Mouse (Mus musculus): ENCODE data around the gene Ankrd54. TPM values are rescaled to one million over a fixed set of nuclear protein-coding genes. Genes with fewer than 3 reads are reported as not detected.

Gene Ankrd54
- total RNA-seq, 1 experiment, result 25.4 TPM

- Histone ChIP-seq H3K9ac (ENCODE audit: insufficient read depth, low read depth, low read length, poor library complexity, severe bottlenecking) (no peak overlapping the region), H3K9me3 (ENCODE audit: control insufficient read depth, insufficient read depth, low read depth, low read length) (no peaks in the 10 kb centered on the region), H3K4me1 (ENCODE audit: control insufficient read depth in 2 of 2, insufficient read depth in 2 of 2, low read length in 2 of 2, poor library complexity in 1 of 2) (peaks cover 2 to 3% of the 10 kb centered on the region in 2 experiments; a peak in 2 of 4 replicates), H3K4me3 (ENCODE audit: insufficient read depth in 1 of 2, low read depth in 1 of 2, low read length in 2 of 2, poor library complexity in 1 of 2, severe bottlenecking in 1 of 2) (no peak overlapping the region), H3K36me3 (ENCODE audit: control insufficient read depth, insufficient read depth, low read length, poor library complexity, severe bottlenecking) (no peaks in the 10 kb centered on the region), H3K27ac (ENCODE audit: insufficient read depth, low read depth, low read length, poor library complexity, severe bottlenecking) (no peak overlapping the region)
- in situ Hi-C loops (cut with MboI; ENCODE audit: low sequenced_read_pairs in 2 of 2, unreplicated experiment in 2 of 2), result no loop called here
- TF ChIP-seq ZNF384 (IDR thresholded peaks at IDR 0.05; ENCODE audit: low read depth, low read length) (no peak), ZC3H11A (IDR thresholded peaks at IDR 0.05; ENCODE audit: borderline replicate concordance, low read depth, low read length) (no peak), MAFK (IDR thresholded peaks at IDR 0.05; ENCODE audit: insufficient read depth, low read depth, low read length) (no peak), HCFC1 (IDR thresholded peaks at IDR 0.05; ENCODE audit: borderline replicate concordance, insufficient read depth, low read length) (no peak), CHD2 (IDR thresholded peaks at IDR 0.05; ENCODE audit: low read depth, low read length) (no peak)
- no peak for DNase-seq (ENCODE audit: low read depth, low spot score)
These were observed 40.6 kb upstream of the Ankrd54 start for GRCm38 (mm10) chr15:79103264-79103663.

GRCm38 (mm10) chr15:79101531-79101930, 38.8 kb upstream of the Ankrd54 start:
- Histone ChIP-seq H3K27ac (ENCODE audit: insufficient read depth, low read depth, low read length, poor library complexity, severe bottlenecking) (no peak overlapping the region), H3K4me1 (ENCODE audit: control insufficient read depth in 2 of 2, insufficient read depth in 2 of 2, low read length in 2 of 2, poor library complexity in 1 of 2) (peaks cover 0 to 10% of the 10 kb centered on the region in 2 experiments; a peak in 2 of 4 replicates), H3K9me3 (ENCODE audit: control insufficient read depth, insufficient read depth, low read depth, low read length) (no peaks in the 10 kb centered on the region), H3K9ac (ENCODE audit: insufficient read depth, low read depth, low read length, poor library complexity, severe bottlenecking) (no peak overlapping the region), H3K36me3 (ENCODE audit: control insufficient read depth, insufficient read depth, low read length, poor library complexity, severe bottlenecking) (no peaks in the 10 kb centered on the region), H3K4me3 (ENCODE audit: insufficient read depth in 1 of 2, low read depth in 1 of 2, low read length in 2 of 2, poor library complexity in 1 of 2, severe bottlenecking in 1 of 2) (no peak overlapping the region)
- TF ChIP-seq ZNF384 (IDR thresholded peaks at IDR 0.05; ENCODE audit: low read depth, low read length) (no peak), HCFC1 (IDR thresholded peaks at IDR 0.05; ENCODE audit: borderline replicate concordance, insufficient read depth, low read length) (no peak), ZC3H11A (IDR thresholded peaks at IDR 0.05; ENCODE audit: borderline replicate concordance, low read depth, low read length) (no peak), MAFK (IDR thresholded peaks at IDR 0.05; ENCODE audit: insufficient read depth, low read depth, low read length) (no peak), CHD2 (IDR thresholded peaks at IDR 0.05; ENCODE audit: low read depth, low read length) (no peak)
- DNase-seq (ENCODE audit: low read depth, low spot score), result no peak
- in situ Hi-C loops (cut with MboI; ENCODE audit: low sequenced_read_pairs in 2 of 2, unreplicated experiment in 2 of 2), result no loop called here

- Histone ChIP-seq H3K9ac (ENCODE audit: insufficient read depth, low read depth, low read length, poor library complexity, severe bottlenecking) (no peak overlapping the region), H3K36me3 (ENCODE audit: control insufficient read depth, insufficient read depth, low read length, poor library complexity, severe bottlenecking) (peaks cover 10% of the 10 kb centered on the region), H3K4me1 (ENCODE audit: control insufficient read depth in 2 of 2, insufficient read depth in 2 of 2, low read length in 2 of 2, poor library complexity in 1 of 2) (peaks cover 0 to 10% of the 10 kb centered on the region in 2 experiments; a peak in 2 of 4 replicates), H3K4me3 (ENCODE audit: insufficient read depth in 1 of 2, low read depth in 1 of 2, low read length in 2 of 2, poor library complexity in 1 of 2, severe bottlenecking in 1 of 2) (no peak overlapping the region), H3K9me3 (ENCODE audit: control insufficient read depth, insufficient read depth, low read depth, low read length) (no peaks in the 10 kb centered on the region), H3K27ac (ENCODE audit: insufficient read depth, low read depth, low read length, poor library complexity, severe bottlenecking) (no peak overlapping the region)
- TF ChIP-seq ZNF384 (IDR thresholded peaks at IDR 0.05; ENCODE audit: low read depth, low read length) (no peak), ZC3H11A (IDR thresholded peaks at IDR 0.05; ENCODE audit: borderline replicate concordance, low read depth, low read length) (no peak), MAFK (IDR thresholded peaks at IDR 0.05; ENCODE audit: insufficient read depth, low read depth, low read length) (no peak)
- in situ Hi-C loops (cut with MboI; ENCODE audit: low sequenced_read_pairs in 2 of 2, unreplicated experiment in 2 of 2), result no loop called here
- DNase-seq (ENCODE audit: low read depth, low spot score), result no peak
These were observed 37.7 kb upstream of the Ankrd54 start for GRCm38 (mm10) chr15:79100391-79100790.

GRCm38 (mm10) chr15:79099456-79099855, 36.8 kb upstream of the Ankrd54 start:
- TF ChIP-seq CHD2 (IDR thresholded peaks at IDR 0.05; ENCODE audit: low read depth, low read length), result no peak
- no peak for TF ChIP-seq ZC3H11A (IDR thresholded peaks at IDR 0.05; ENCODE audit: borderline replicate concordance, low read depth, low read length)
- no peak for TF ChIP-seq ZNF384 (IDR thresholded peaks at IDR 0.05; ENCODE audit: low read depth, low read length)
- no peak for TF ChIP-seq MAFK (IDR thresholded peaks at IDR 0.05; ENCODE audit: insufficient read depth, low read depth, low read length)
- no peak for TF ChIP-seq HCFC1 (IDR thresholded peaks at IDR 0.05; ENCODE audit: borderline replicate concordance, insufficient read depth, low read length)
- no peak for DNase-seq (ENCODE audit: low read depth, low spot score)
- no peak overlapping the region for H3K9ac ChIP-seq (ENCODE audit: insufficient read depth, low read depth, low read length, poor library complexity, severe bottlenecking)
- H3K27ac ChIP-seq (ENCODE audit: insufficient read depth, low read depth, low read length, poor library complexity, severe bottlenecking), result no peak overlapping the region
- H3K36me3 ChIP-seq (ENCODE audit: control insufficient read depth, insufficient read depth, low read length, poor library complexity, severe bottlenecking), result peaks cover 14% of the 10 kb centered on the region
- no peaks in the 10 kb centered on the region for H3K9me3 ChIP-seq (ENCODE audit: control insufficient read depth, insufficient read depth, low read depth, low read length)
- H3K4me1 ChIP-seq (ENCODE audit: control insufficient read depth in 2 of 2, insufficient read depth in 2 of 2, low read length in 2 of 2, poor library complexity in 1 of 2), result peaks cover 0 to 10% of the 10 kb centered on the region in 2 experiments; a peak in 2 of 4 replicates
- in situ Hi-C loops (cut with MboI; ENCODE audit: low sequenced_read_pairs in 2 of 2, unreplicated experiment in 2 of 2), result no loop called here
- H3K4me3 ChIP-seq (ENCODE audit: insufficient read depth in 1 of 2, low read depth in 1 of 2, low read length in 2 of 2, poor library complexity in 1 of 2, severe bottlenecking in 1 of 2), result no peak overlapping the region

GRCm38 (mm10) chr15:79098868-79099267, 36.2 kb upstream of the Ankrd54 start:
- H3K36me3 ChIP-seq (ENCODE audit: control insufficient read depth, insufficient read depth, low read length, poor library complexity, severe bottlenecking), result peaks cover 20% of the 10 kb centered on the region
- H3K9me3 ChIP-seq (ENCODE audit: control insufficient read depth, insufficient read depth, low read depth, low read length), result no peaks in the 10 kb centered on the region
- peaks cover 0 to 10% of the 10 kb centered on the region in 2 experiments; a peak in 2 of 4 replicates for H3K4me1 ChIP-seq (ENCODE audit: control insufficient read depth in 2 of 2, insufficient read depth in 2 of 2, low read length in 2 of 2, poor library complexity in 1 of 2)
- no peak for TF ChIP-seq ZC3H11A (IDR thresholded peaks at IDR 0.05; ENCODE audit: borderline replicate concordance, low read depth, low read length)
- TF ChIP-seq CHD2 (IDR thresholded peaks at IDR 0.05; ENCODE audit: low read depth, low read length), result no peak
- no peak for TF ChIP-seq HCFC1 (IDR thresholded peaks at IDR 0.05; ENCODE audit: borderline replicate concordance, insufficient read depth, low read length)
- no peak for TF ChIP-seq MAFK (IDR thresholded peaks at IDR 0.05; ENCODE audit: insufficient read depth, low read depth, low read length)
- no peak for TF ChIP-seq ZNF384 (IDR thresholded peaks at IDR 0.05; ENCODE audit: low read depth, low read length)
- in situ Hi-C loops (cut with MboI; ENCODE audit: low sequenced_read_pairs in 2 of 2, unreplicated experiment in 2 of 2), result no loop called here
- no peak overlapping the region for H3K9ac ChIP-seq (ENCODE audit: insufficient read depth, low read depth, low read length, poor library complexity, severe bottlenecking)
- no peak overlapping the region for H3K27ac ChIP-seq (ENCODE audit: insufficient read depth, low read depth, low read length, poor library complexity, severe bottlenecking)
- no peak for DNase-seq (ENCODE audit: low read depth, low spot score)
- H3K4me3 ChIP-seq (ENCODE audit: insufficient read depth in 1 of 2, low read depth in 1 of 2, low read length in 2 of 2, poor library complexity in 1 of 2, severe bottlenecking in 1 of 2), result no peak overlapping the region
